Mouse (Mus musculus) neural tube, embryonic 15.5 days (tissue): Measurements from ENCODE around the gene Ttc12. TPM values are rescaled to one million over a fixed set of nuclear protein-coding genes. Genes with fewer than 3 reads are reported as not detected.

Experiments
- ATAC-seq: fragments of 200-750 bp; cut with Nextera tagmentation; 2 replicates; pipeline ENCODE4 v1.8.0; 2017; ENCODE audit warnings: mild to moderate bottlenecking, moderate TSS enrichment, moderate library complexity; ENCODE audit not compliant: low FRiP score
- H3K27ac ChIP-seq: fragments of 300-500 bp; sonication (generic); replicated peaks from 2 replicates; pipeline ENCODE4 v1.5.1; 2015; ENCODE audit warnings: mild to moderate bottlenecking, inconsistent platforms
- H3K27me3 ChIP-seq: fragments of 300-500 bp; sonication (generic); replicated peaks from 2 replicates; pipeline ENCODE4 v1.6.1; 2015; ENCODE audit warnings: inconsistent platforms
- H3K36me3 ChIP-seq: fragments of 300-500 bp; sonication (generic); 2 replicates; pipeline ENCODE4 v1.6.1; 2015; ENCODE audit warnings: inconsistent platforms
- H3K4me1 ChIP-seq: fragments of 300-500 bp; sonication (generic); 2 replicates; pipeline ENCODE4 v1.6.1; 2015; ENCODE audit warnings: inconsistent platforms
- H3K4me2 ChIP-seq: fragments of 300-500 bp; sonication (generic); 2 replicates; pipeline ENCODE4 v1.6.1; 2015; ENCODE audit warnings: inconsistent platforms, mild to moderate bottlenecking, moderate library complexity
- H3K4me3 ChIP-seq: fragments of 300-500 bp; sonication (generic); replicated peaks from 2 replicates; pipeline ENCODE4 v1.5.1; 2015; ENCODE audit warnings: mild to moderate bottlenecking, inconsistent platforms
- H3K9ac ChIP-seq: fragments of 300-500 bp; sonication (generic); replicated peaks from 2 replicates; pipeline ENCODE4 v1.6.1; 2015; ENCODE audit warnings: mild to moderate bottlenecking, inconsistent platforms
- H3K9me3 ChIP-seq: fragments of 300-500 bp; sonication (generic); replicated peaks from 2 replicates; pipeline ENCODE4 v1.6.1; 2016; ENCODE audit warnings: inconsistent platforms
- WGBS: fragments of 180-500 bp; shearing (Covaris S2); methylation state at CpG from one replicate; pipeline ENCODE4 v1.1.7; 2015; ENCODE audit warnings: mixed read lengths; 5-methylcytosine and 5-hydroxymethylcytosine counted together
- polyA plus RNA-seq: library from polyadenylated mRNA; unstranded; fragments of >200 nt; fragmentation: Nextera tagmentation; extraction: Ambion mirVana; gene quantifications from 2 replicates; pipeline ENCODE4 v1.2.1, GENCODE M21; 2015

The Ttc12 gene
- 1.8 and 2.5 TPM in 2 replicates for polyA plus RNA-seq

DNA sequence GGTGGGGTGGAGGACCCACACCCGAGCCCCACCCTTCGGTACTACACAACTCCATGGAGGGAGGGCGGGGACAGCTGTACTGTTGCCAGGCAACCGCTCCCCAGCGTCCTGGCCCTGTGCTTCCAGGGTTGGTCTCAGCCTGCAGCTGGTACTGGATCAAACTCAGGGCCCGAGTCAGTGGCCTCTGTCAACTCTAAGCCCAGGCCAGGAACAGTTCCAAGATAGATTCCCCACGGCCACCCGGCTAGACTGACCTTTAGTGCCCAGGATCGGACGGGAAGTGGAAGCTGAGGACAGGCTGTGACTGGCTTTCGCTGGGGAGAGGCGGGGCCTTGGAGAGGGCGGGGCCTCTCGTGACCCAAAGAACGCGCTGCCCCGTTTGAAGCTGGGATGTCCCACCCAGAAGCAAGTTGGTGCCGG is at the start of gene Ttc12:
Ttc12 (minus strand) TSS at position 334 of the 420 bp plus-strand sequence.
- WGBS: under 1% methylated on average over 18 of the region's 18 CpGs
- peak within 1 kb of the TSS; percentile 47 for H3K4me3 ChIP-seq
- ATAC-seq: peak; percentile 83
- H3K27ac ChIP-seq: peak within 1 kb of the TSS; percentile 51; the same call in 1 of the 2 replicates
- H3K4me1 ChIP-seq: peaks cover 44% of the 10 kb centered on the region
- H3K4me2 ChIP-seq: peak within 1 kb of the TSS; percentile 75
- H3K9me3 ChIP-seq: no peaks in the 10 kb centered on the region
- H3K9ac ChIP-seq: peak within 1 kb of the TSS; percentile 42
- no peaks in the 10 kb centered on the region for H3K36me3 ChIP-seq
- H3K27me3 ChIP-seq: peaks cover 4% of the 10 kb centered on the region; the same call in 1 of the 2 replicates

GRCm38 (mm10) chr9:49534958-49535357 is 48.9 kb upstream of the Ttc12 start:
- Histone ChIP-seq H3K4me2 (no peak overlapping the region), H3K36me3 (peaks cover 26% of the 10 kb centered on the region), H3K27ac (no peak overlapping the region), H3K4me3 (no peak overlapping the region), H3K27me3 (no peaks in the 10 kb centered on the region), H3K9ac (no peak overlapping the region), H3K4me1 (peaks cover 33% of the 10 kb centered on the region), H3K9me3 (no peaks in the 10 kb centered on the region)
- 38% methylated on average over 4 of the region's 4 CpGs for WGBS
- ATAC-seq: no peak

- Histone ChIP-seq H3K9me3 (no peaks in the 10 kb centered on the region), H3K4me3 (no peak overlapping the region), H3K27me3 (no peaks in the 10 kb centered on the region), H3K4me1 (peaks cover 33% of the 10 kb centered on the region), H3K27ac (peak overlapping the region; percentile 68), H3K9ac (no peak overlapping the region), H3K4me2 (no peak overlapping the region), H3K36me3 (peaks cover 26% of the 10 kb centered on the region)
- no peak for ATAC-seq
- WGBS: 16% methylated on average over 7 of the region's 8 CpGs
Observed at GRCm38 (mm10) chr9:49533912-49534491, 48.0 kb upstream of the Ttc12 start.

DNA sequence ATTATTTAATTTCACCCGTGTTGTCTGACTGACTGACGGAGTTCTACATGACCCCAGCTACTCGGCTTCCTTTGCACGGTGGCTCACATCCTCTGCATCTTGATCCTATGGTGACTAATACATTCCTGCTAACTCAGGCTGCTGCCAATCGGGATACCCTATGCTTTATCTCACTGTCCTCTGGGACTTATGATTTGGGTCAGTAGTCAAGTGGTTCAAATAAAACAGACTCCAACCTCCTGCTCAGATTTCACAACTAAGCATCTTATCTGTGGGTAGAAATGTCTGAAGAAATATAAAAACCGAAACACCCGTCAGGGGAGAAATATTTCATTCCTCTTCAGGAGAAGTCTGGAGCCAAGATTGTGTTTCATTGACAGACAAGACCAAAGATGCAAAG is 47.4 kb upstream of the Ttc12 start:
- Histone ChIP-seq H3K9me3 (no peaks in the 10 kb centered on the region), H3K4me1 (peaks cover 33% of the 10 kb centered on the region), H3K4me3 (no peak overlapping the region), H3K36me3 (peaks cover 26% of the 10 kb centered on the region), H3K27ac (no peak overlapping the region), H3K9ac (no peak overlapping the region), H3K27me3 (no peaks in the 10 kb centered on the region), H3K4me2 (no peak overlapping the region)
- no peak for ATAC-seq
- whole genome bisulfite sequencing: 66% methylated on average over 7 of the region's 7 CpGs

- 81% methylated on average over 6 of the region's 6 CpGs for WGBS
- H3K27me3 ChIP-seq: no peaks in the 10 kb centered on the region
- H3K36me3 ChIP-seq: peaks cover 20% of the 10 kb centered on the region
- no peaks in the 10 kb centered on the region for H3K9me3 ChIP-seq
- peaks cover 30% of the 10 kb centered on the region for H3K4me1 ChIP-seq
- no peak for ATAC-seq
- H3K27ac ChIP-seq: no peak overlapping the region
- H3K4me2 ChIP-seq: no peak overlapping the region
- no peak overlapping the region for H3K4me3 ChIP-seq
- no peak overlapping the region for H3K9ac ChIP-seq
Observed at GRCm38 (mm10) chr9:49531833-49532232, 45.8 kb upstream of the Ttc12 start.

- WGBS: 46% methylated on average over 7 of the region's 7 CpGs
- H3K27me3 ChIP-seq: no peaks in the 10 kb centered on the region
- no peak overlapping the region for H3K9ac ChIP-seq
- no peaks in the 10 kb centered on the region for H3K9me3 ChIP-seq
- no peak for ATAC-seq
- H3K36me3 ChIP-seq: peaks cover 17% of the 10 kb centered on the region
- peaks cover 27% of the 10 kb centered on the region for H3K4me1 ChIP-seq
- no peak overlapping the region for H3K4me2 ChIP-seq
- H3K4me3 ChIP-seq: no peak overlapping the region
- peak overlapping the region; percentile 11; the same call in 1 of the 2 replicates for H3K27ac ChIP-seq
Observed at GRCm38 (mm10) chr9:49531257-49531656, 45.2 kb upstream of the Ttc12 start.

DNA sequence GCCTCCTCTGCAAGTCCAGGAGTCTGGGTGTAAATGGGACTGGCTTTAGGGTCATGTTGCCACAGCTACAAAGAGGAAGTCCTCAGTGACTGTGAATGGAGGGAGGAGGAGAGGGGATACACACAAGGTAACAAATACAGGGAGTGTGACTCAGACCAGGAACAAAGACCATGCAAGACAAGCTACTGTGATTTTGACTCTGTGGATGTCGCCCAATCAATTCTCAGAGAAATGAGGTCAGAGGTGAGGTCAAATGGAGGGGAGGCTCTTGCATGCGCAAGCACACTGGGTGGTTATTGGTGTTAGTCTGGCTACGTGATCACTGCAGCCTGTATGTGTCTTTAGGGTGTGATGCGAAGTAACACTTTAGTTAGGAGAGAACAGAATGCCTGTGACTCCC is 44.7 kb upstream of the Ttc12 start:
- H3K27ac ChIP-seq: peak overlapping the region; percentile 11; the same call in 1 of the 2 replicates
- peaks cover 17% of the 10 kb centered on the region for H3K36me3 ChIP-seq
- H3K9ac ChIP-seq: no peak overlapping the region
- 43% methylated on average over 4 of the region's 4 CpGs for WGBS
- H3K9me3 ChIP-seq: no peaks in the 10 kb centered on the region
- ATAC-seq: no peak
- H3K4me1 ChIP-seq: peaks cover 27% of the 10 kb centered on the region
- H3K4me3 ChIP-seq: no peak overlapping the region
- no peak overlapping the region for H3K4me2 ChIP-seq
- no peaks in the 10 kb centered on the region for H3K27me3 ChIP-seq

DNA sequence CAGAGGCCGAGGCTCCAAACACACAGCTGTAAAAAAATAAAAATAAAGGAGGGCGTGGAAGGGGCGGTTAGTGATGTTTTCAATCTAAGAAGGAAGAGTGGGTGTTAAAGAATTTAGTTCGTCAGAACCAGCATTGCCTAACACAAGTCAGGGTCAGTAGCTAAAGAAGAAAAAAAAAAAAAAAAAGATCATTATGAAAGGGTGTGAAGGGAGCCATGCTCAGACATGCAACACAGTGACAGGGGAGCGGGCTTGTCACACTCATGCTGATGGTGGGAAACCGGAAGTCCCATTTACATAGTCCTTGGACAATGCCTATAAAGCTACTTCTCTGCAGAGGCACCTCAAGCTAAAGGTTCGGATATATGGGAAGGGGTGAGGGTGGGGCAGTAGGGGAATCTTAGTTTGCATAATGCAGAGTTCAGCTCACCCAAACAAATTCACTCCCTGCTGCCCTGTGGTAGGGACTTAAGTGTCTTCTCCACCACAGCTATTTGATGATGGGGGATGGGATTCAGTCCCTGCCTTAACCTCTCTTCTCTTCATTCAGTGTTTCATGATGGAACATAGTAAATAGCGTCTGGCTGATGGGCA is 43.4 kb upstream of the Ttc12 start:
- no peaks in the 10 kb centered on the region for H3K9me3 ChIP-seq
- no peak overlapping the region for H3K4me2 ChIP-seq
- no peaks in the 10 kb centered on the region for H3K27me3 ChIP-seq
- peaks cover 17% of the 10 kb centered on the region for H3K36me3 ChIP-seq
- no peak overlapping the region for H3K27ac ChIP-seq
- no peak for ATAC-seq
- 67% methylated on average over 8 of the region's 8 CpGs for WGBS
- H3K9ac ChIP-seq: no peak overlapping the region
- H3K4me3 ChIP-seq: no peak overlapping the region
- peaks cover 25% of the 10 kb centered on the region for H3K4me1 ChIP-seq

GRCm38 (mm10) chr9:49528943-49529342 is 42.9 kb upstream of the Ttc12 start:
- Histone ChIP-seq H3K4me1 (peaks cover 22% of the 10 kb centered on the region), H3K4me3 (no peak overlapping the region), H3K9ac (no peak overlapping the region), H3K27ac (no peak overlapping the region), H3K4me2 (no peak overlapping the region), H3K27me3 (no peaks in the 10 kb centered on the region), H3K36me3 (peaks cover 17% of the 10 kb centered on the region), H3K9me3 (no peaks in the 10 kb centered on the region)
- WGBS: 45% methylated on average over 10 of the region's 10 CpGs
- no peak for ATAC-seq

DNA sequence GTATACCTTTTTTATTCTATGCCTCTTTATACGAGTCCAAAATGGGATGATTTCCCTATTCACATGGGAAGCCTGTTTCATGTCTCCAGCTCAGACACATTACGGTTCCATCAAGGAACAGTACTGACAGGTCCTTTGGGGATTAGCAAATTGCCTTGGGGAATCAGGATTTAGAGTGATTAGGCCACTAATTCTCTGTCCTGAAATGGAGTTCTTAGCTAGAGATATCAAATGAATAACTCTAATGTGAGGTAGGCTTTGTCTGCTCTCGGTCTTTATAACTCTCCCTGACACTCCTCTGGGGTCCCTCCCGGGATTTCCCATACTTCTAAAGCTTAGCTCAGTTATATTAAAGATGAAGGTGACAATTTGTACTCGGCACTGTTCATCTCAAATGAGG is 42.0 kb upstream of the Ttc12 start:
- Histone ChIP-seq H3K9me3 (no peaks in the 10 kb centered on the region), H3K4me1 (peaks cover 21% of the 10 kb centered on the region), H3K4me3 (no peak overlapping the region), H3K4me2 (no peak overlapping the region), H3K27ac (no peak overlapping the region), H3K27me3 (no peaks in the 10 kb centered on the region), H3K36me3 (peaks cover 21% of the 10 kb centered on the region), H3K9ac (no peak overlapping the region)
- 59% methylated on average over 5 of the region's 5 CpGs for WGBS
- no peak for ATAC-seq

- ATAC-seq: no peak
- Histone ChIP-seq H3K4me2 (no peak overlapping the region), H3K9me3 (no peaks in the 10 kb centered on the region), H3K4me3 (no peak overlapping the region), H3K27ac (peak overlapping the region; percentile 68), H3K9ac (no peak overlapping the region), H3K36me3 (peaks cover 26% of the 10 kb centered on the region), H3K4me1 (peaks cover 21% of the 10 kb centered on the region), H3K27me3 (no peaks in the 10 kb centered on the region)
- 45% methylated on average over 8 of the region's 8 CpGs for WGBS
Observed at GRCm38 (mm10) chr9:49527340-49527739, 41.3 kb upstream of the Ttc12 start.

DNA sequence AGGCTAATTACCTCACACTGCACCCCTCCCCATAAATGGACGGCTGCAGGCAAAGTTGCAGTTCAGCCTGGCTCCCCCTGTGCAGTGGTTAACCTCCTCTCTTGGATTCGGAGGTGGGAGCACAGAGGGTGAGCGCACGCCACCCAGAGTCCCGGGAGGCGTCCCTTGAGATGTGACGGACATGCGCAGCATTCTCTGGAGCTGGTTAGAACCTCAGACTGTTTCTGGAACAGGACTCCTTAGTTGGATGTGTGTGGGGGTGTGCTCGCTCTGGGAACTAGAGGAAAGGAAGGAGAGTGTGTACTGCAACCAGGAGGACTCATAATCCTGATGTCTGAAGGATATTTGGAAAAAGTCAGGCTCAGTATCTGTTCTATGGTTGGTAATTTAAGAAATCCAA is 38.7 kb upstream of the Ttc12 start:
- H3K4me2 ChIP-seq: no peak overlapping the region
- H3K9ac ChIP-seq: no peak overlapping the region
- ATAC-seq: no peak
- H3K27ac ChIP-seq: no peak overlapping the region
- H3K4me3 ChIP-seq: no peak overlapping the region
- peaks cover 33% of the 10 kb centered on the region for H3K36me3 ChIP-seq
- 63% methylated on average over 9 of the region's 9 CpGs for WGBS
- peaks cover 14% of the 10 kb centered on the region for H3K4me1 ChIP-seq
- H3K9me3 ChIP-seq: no peaks in the 10 kb centered on the region
- H3K27me3 ChIP-seq: no peaks in the 10 kb centered on the region
